Mouse (Mus musculus) hindbrain, embryonic 14.5 days (tissue): ENCODE data around the gene Kcnt1. TPM values are rescaled to one million over a fixed set of nuclear protein-coding genes. Genes with fewer than 3 reads are reported as not detected.

Experiments used
- ATAC-seq: fragments of 200-750 bp; cut with Nextera tagmentation; 2 replicates; pipeline ENCODE4 v1.8.0; 2017; ENCODE audit warnings: moderate number of reproducible peaks, mild to moderate bottlenecking, moderate TSS enrichment, moderate library complexity; ENCODE audit not compliant: low FRiP score
- DNase-seq: peaks from one replicate; pipeline ENCODE4 v3.0.0-alpha.2; 2015; ENCODE audit warnings: low spot score
- H3K27ac ChIP-seq: fragments of 300-500 bp; sonication (generic); 2 replicates; pipeline ENCODE4 v1.5.1; 2014; ENCODE audit warnings: mild to moderate bottlenecking, moderate library complexity
- H3K27me3 ChIP-seq: fragments of 300-500 bp; sonication (generic); 2 replicates; pipeline ENCODE4 v1.6.1; 2014; ENCODE audit warnings: mild to moderate bottlenecking, low read length, mixed read lengths; ENCODE audit not compliant: control insufficient read depth, insufficient read depth
- H3K36me3 ChIP-seq: fragments of 300-500 bp; sonication (generic); replicated peaks from 2 replicates; pipeline ENCODE4 v1.6.1; 2014; ENCODE audit not compliant: control insufficient read depth, insufficient read depth
- H3K4me1 ChIP-seq: fragments of 300-500 bp; sonication (generic); replicated peaks from 2 replicates; pipeline ENCODE4 v1.6.1; 2014; ENCODE audit warnings: antibody characterized with exemption, low read length, mixed read lengths; ENCODE audit not compliant: control insufficient read depth, insufficient read depth
- H3K4me2 ChIP-seq: fragments of 300-500 bp; sonication (generic); replicated peaks from 2 replicates; pipeline ENCODE4 v1.6.1; 2014; ENCODE audit warnings: mild to moderate bottlenecking, moderate library complexity
- H3K4me3 ChIP-seq: fragments of 300-500 bp; sonication (generic); replicated peaks from 2 replicates; pipeline ENCODE4 v1.5.1; 2014; ENCODE audit warnings: mild to moderate bottlenecking, low read length
- H3K9ac ChIP-seq: fragments of 300-500 bp; sonication (generic); 2 replicates; pipeline ENCODE4 v1.6.1; 2014
- H3K9me3 ChIP-seq: fragments of 300-500 bp; sonication (generic); 2 replicates; pipeline ENCODE4 v1.6.1; 2016; ENCODE audit warnings: low read length; ENCODE audit not compliant: control insufficient read depth
- WGBS: fragments of 180-500 bp; shearing (Covaris S2); extraction: QIAGEN DNeasy Blood & Tissue Kit; methylation state at CpG from one replicate; pipeline ENCODE4 v1.1.7; 2014; 5-methylcytosine and 5-hydroxymethylcytosine counted together
- polyA plus RNA-seq: library from polyadenylated mRNA; unstranded; fragments of >200 nt; fragmentation: Nextera tagmentation; extraction: Ambion mirVana; gene quantifications from 2 replicates; pipeline ENCODE4 v1.2.1, GENCODE M21; 2014

Kcnt1 gene
- polyA plus RNA-seq, 1 experiment from 2014 or later = 20.6 TPM

DNA sequence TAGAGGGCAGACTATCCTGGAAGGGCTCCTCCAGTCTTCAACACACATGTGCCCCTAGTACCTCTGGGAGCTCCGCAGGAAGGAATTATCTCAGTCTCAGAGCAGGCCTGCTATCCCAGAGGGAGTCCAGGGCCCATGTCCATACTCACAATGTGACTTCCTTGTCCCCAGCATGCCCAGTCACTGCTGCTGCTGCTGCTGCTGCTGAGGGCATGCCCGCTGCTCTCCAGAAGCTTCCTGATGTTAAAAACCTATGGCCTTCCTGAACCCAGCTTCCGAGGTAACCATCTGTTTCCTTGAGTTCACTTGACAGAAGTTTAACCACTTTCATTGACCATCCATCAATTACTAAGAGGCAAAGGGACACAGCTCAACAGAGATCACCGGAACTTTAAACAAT, 61.4 kb downstream of the Kcnt1 start:
- DNase-seq (no peak), ATAC-seq (no peak)
- Histone ChIP-seq H3K36me3 (peaks cover 51% of the 10 kb centered on the region), H3K4me2 (no peak overlapping the region), H3K27ac (no peak overlapping the region), H3K9me3 (no peaks in the 10 kb centered on the region), H3K4me3 (no peak overlapping the region), H3K27me3 (no peaks in the 10 kb centered on the region), H3K9ac (no peak overlapping the region), H3K4me1 (0 out of 2 replicates have a peak, but pooled peaks cover 3% of the 10 kb centered on the region)
- 93% methylated on average over 4 of the region's 4 CpGs for WGBS

DNA sequence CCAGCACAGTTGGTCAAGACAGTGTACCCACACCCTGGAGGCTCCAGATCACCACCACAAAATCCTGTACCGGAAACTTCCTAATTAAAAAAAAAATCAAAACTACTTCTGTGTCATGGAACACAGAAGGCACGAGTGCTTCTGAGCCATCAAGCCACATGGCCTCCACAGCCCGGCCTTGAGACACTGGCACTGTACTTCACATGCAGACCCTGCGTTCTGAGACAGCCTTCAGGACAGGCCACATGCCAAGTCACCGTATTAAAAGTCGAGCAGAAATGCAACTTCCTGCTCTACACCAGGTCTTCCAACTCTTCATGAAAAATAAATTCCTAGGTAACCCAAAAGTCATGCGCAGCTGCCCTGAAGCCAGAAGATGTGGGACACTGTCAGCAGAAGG, 64.3 kb downstream of the Kcnt1 start:
- H3K4me3 ChIP-seq = no peak overlapping the region
- no peak overlapping the region for H3K4me2 ChIP-seq
- no peaks in the 10 kb centered on the region for H3K9me3 ChIP-seq
- no peaks in the 10 kb centered on the region for H3K4me1 ChIP-seq
- ATAC-seq = no peak
- no peak overlapping the region for H3K9ac ChIP-seq
- no peaks in the 10 kb centered on the region for H3K27me3 ChIP-seq
- peaks cover 75% of the 10 kb centered on the region for H3K36me3 ChIP-seq
- DNase-seq = no peak
- no peak overlapping the region for H3K27ac ChIP-seq
- 98% methylated on average over 7 of the region's 7 CpGs for WGBS

- 83% methylated on average over 6 of the region's 6 CpGs for WGBS
- no peak for ATAC-seq
These were observed 67.8 kb downstream of the Kcnt1 start for GRCm38 (mm10) chr2:25931249-25931859.

GRCm38 (mm10) chr2:25940503-25940902, 77.0 kb downstream of the Kcnt1 start:
- Histone ChIP-seq H3K27me3 (no peaks in the 10 kb centered on the region), H3K4me3 (no peak overlapping the region), H3K4me2 (no peak overlapping the region), H3K27ac (no peak overlapping the region), H3K9ac (no peak overlapping the region), H3K9me3 (no peaks in the 10 kb centered on the region), H3K36me3 (peaks cover 99% of the 10 kb centered on the region), H3K4me1 (no peaks in the 10 kb centered on the region)
- 94% methylated on average over 6 of the region's 6 CpGs for WGBS
- DNase-seq (no peak), ATAC-seq (no peak)

More at GRCm38 (mm10) chr2:25931249-25931859, 67.8 kb downstream of the Kcnt1 start:
- H3K4me1 ChIP-seq = no peaks in the 10 kb centered on the region
- no peaks in the 10 kb centered on the region for H3K27me3 ChIP-seq
- DNase-seq = peak; percentile 41
- no peaks in the 10 kb centered on the region for H3K9me3 ChIP-seq
- H3K9ac ChIP-seq = no peak overlapping the region
- H3K4me2 ChIP-seq = no peak overlapping the region
- no peak overlapping the region for H3K27ac ChIP-seq
- no peak overlapping the region for H3K4me3 ChIP-seq
- H3K36me3 ChIP-seq = peaks cover 95% of the 10 kb centered on the region

GRCm38 (mm10) chr2:25943822-25944221, 80.3 kb downstream of the Kcnt1 start:
- Histone ChIP-seq H3K9ac (no peak overlapping the region), H3K4me1 (no peaks in the 10 kb centered on the region), H3K9me3 (no peaks in the 10 kb centered on the region), H3K4me2 (no peak overlapping the region), H3K27me3 (no peaks in the 10 kb centered on the region), H3K4me3 (no peak overlapping the region), H3K36me3 (peaks cover 83% of the 10 kb centered on the region), H3K27ac (no peak overlapping the region)
- ATAC-seq = no peak
- DNase-seq = no peak
- WGBS = 76% methylated on average over 2 of the region's 2 CpGs

GRCm38 (mm10) chr2:25947950-25948349, 84.4 kb downstream of the Kcnt1 start:
- Histone ChIP-seq H3K9me3 (no peaks in the 10 kb centered on the region), H3K4me2 (no peak overlapping the region), H3K36me3 (peaks cover 80% of the 10 kb centered on the region), H3K4me3 (no peak overlapping the region), H3K9ac (no peak overlapping the region), H3K4me1 (no peaks in the 10 kb centered on the region), H3K27me3 (no peaks in the 10 kb centered on the region), H3K27ac (no peak overlapping the region)
- WGBS = 85% methylated on average over 3 of the region's 3 CpGs
- no peak for DNase-seq
- ATAC-seq = no peak

GRCm38 (mm10) chr2:25949291-25949690, 85.8 kb downstream of the Kcnt1 start:
- Histone ChIP-seq H3K9me3 (no peaks in the 10 kb centered on the region), H3K9ac (no peak overlapping the region), H3K4me3 (no peak overlapping the region), H3K4me2 (no peak overlapping the region), H3K27me3 (no peaks in the 10 kb centered on the region), H3K27ac (no peak overlapping the region), H3K4me1 (no peaks in the 10 kb centered on the region), H3K36me3 (peaks cover 80% of the 10 kb centered on the region)
- 92% methylated on average over 3 of the region's 3 CpGs for WGBS
- DNase-seq (no peak), ATAC-seq (no peak)

Other genes with a start within 250 kb of the Kcnt1 start
- gene Ccdc183, start 246.1 kb upstream of the Kcnt1 start, polyA plus RNA-seq = 0.26 and 0.44 TPM in 2 replicates
- gene Tmem141, start 241.7 kb upstream of the Kcnt1 start, polyA plus RNA-seq = 52.5 and 53.5 TPM in 2 replicates
- gene Fcna, start 235.7 kb upstream of the Kcnt1 start, polyA plus RNA-seq = 3.9 and 4.0 TPM in 2 replicates
- not detected in 2 replicates for gene Lcn8, start 210.6 kb upstream of the Kcnt1 start, polyA plus RNA-seq
- gene Lcn5, start 205.8 kb upstream of the Kcnt1 start, polyA plus RNA-seq = not detected in 2 replicates
- gene Lcn6, start 186.9 kb upstream of the Kcnt1 start, polyA plus RNA-seq = not detected in 2 replicates
- gene Lcn10, start 181.0 kb upstream of the Kcnt1 start, polyA plus RNA-seq = not detected in 2 replicates
- not detected in 2 replicates for gene Obp2a, start 163.7 kb upstream of the Kcnt1 start, polyA plus RNA-seq
- gene Bmyc, start 157.0 kb upstream of the Kcnt1 start, polyA plus RNA-seq = 145 and 153 TPM in 2 replicates
- gene Obp2b, start 126.7 kb upstream of the Kcnt1 start, polyA plus RNA-seq = not detected in 2 replicates
- not detected in 2 replicates for gene Lcn3, start 98.2 kb upstream of the Kcnt1 start, polyA plus RNA-seq
- not detected in 2 replicates for gene Lcn11, start 86.7 kb upstream of the Kcnt1 start, polyA plus RNA-seq
- gene Gm13539, start 81.5 kb upstream of the Kcnt1 start, polyA plus RNA-seq = not detected in 2 replicates
- gene Glt6d1, start 47.9 kb upstream of the Kcnt1 start, polyA plus RNA-seq = not detected in 2 replicates
- gene Lcn9, start 40.6 kb upstream of the Kcnt1 start, polyA plus RNA-seq = not detected in 2 replicates
- not detected in 2 replicates for gene Sohlh1, start 16.5 kb upstream of the Kcnt1 start, polyA plus RNA-seq
- gene Camsap1, start 119.5 kb downstream of the Kcnt1 start, polyA plus RNA-seq = 99.6 and 101 TPM in 2 replicates
- gene Ubac1, start 158.0 kb downstream of the Kcnt1 start, polyA plus RNA-seq = 139 and 146 TPM in 2 replicates